ENCODE assay signal across 13 mouse cellular contexts in genomic region chr4:59902547-59902946, GRCm38 (mm10). TPM values are rescaled to one million over a fixed set of nuclear protein-coding genes. Genes with fewer than 3 reads are reported as not detected.
A peak's percentile ranks its signal among the peaks of the same experiment; 100 is the strongest.
DNase-seq lines count a peak whose midpoint lies in the region; ATAC-seq and TF ChIP-seq lines count a peak whose summit lies in the region.
"Had no signal": no experiment of that assay in that cellular context is flagged by ENCODE, and none has a peak within 500 bp of the region (broad histone marks: within the 10 kb centered on the region; RNA-seq: fewer than 3 reads in every experiment).

No protein-coding gene starts in this region.

- no peaks in the 10 kb centered on the region for H3K27me3 ChIP-seq in midbrain, postnatal 0 days (ENCODE audit: insufficient read depth, low read length)
- no peaks in the 10 kb centered on the region for H3K27me3 ChIP-seq in midbrain, embryonic 11.5 days (ENCODE audit: control insufficient read depth, insufficient read depth, low read length)
- H3K27me3 ChIP-seq: embryonic facial prominence, embryonic 13.5 days; hindbrain, embryonic 13.5 days; midbrain, embryonic 15.5 days had no signal

- H3K4me1 ChIP-seq in midbrain, postnatal 0 days (ENCODE audit: insufficient read depth, low read length), result no peaks in the 10 kb centered on the region
- no peaks in the 10 kb centered on the region for H3K4me1 ChIP-seq in midbrain, embryonic 11.5 days (ENCODE audit: control insufficient read depth, insufficient read depth, low read length)
- H3K4me1 ChIP-seq: embryonic facial prominence, embryonic 13.5 days; hindbrain, embryonic 13.5 days; midbrain, embryonic 15.5 days had no signal

- WGBS in midbrain, postnatal 0 days, result 68% methylated on average over 6 of the region's 6 CpGs
- 67% methylated on average over 6 of the region's 6 CpGs for WGBS in midbrain, embryonic 11.5 days

- DNase-seq in cerebellum, adult 11-12 months, result no peak
- DNase-seq in kidney, adult 18-20 months, result peak; percentile 21
- DNase-seq in kidney, postnatal 14 days, result no peak
- no peak for DNase-seq in midbrain, postnatal 0 days (ENCODE audit: low spot score)
- DNase-seq in midbrain, embryonic 11.5 days (ENCODE audit: low spot score, missing footprints), result no peak
- DNase-seq in lung, postnatal 36 days, result peak; percentile 38
- DNase-seq in spleen, postnatal 10 days (ENCODE audit: low spot score in 2 of 2), result no peak

- no peaks in the 10 kb centered on the region for H3K9me3 ChIP-seq in midbrain, postnatal 0 days (ENCODE audit: low read length)
- H3K9me3 ChIP-seq in midbrain, embryonic 11.5 days (ENCODE audit: control insufficient read depth, low read length), result no peaks in the 10 kb centered on the region
- H3K9me3 ChIP-seq: embryonic facial prominence, embryonic 13.5 days; hindbrain, embryonic 13.5 days; midbrain, embryonic 15.5 days had no signal

- H3K36me3 ChIP-seq in midbrain, postnatal 0 days (ENCODE audit: insufficient read depth, low read length), result peaks cover 16% of the 10 kb centered on the region
- H3K36me3 ChIP-seq in midbrain, embryonic 11.5 days (ENCODE audit: control insufficient read depth, insufficient read depth, low read length), result no peaks in the 10 kb centered on the region

- H3K27ac ChIP-seq in midbrain, postnatal 0 days (ENCODE audit: low read depth, low read length), result no peak overlapping the region
- H3K27ac ChIP-seq in midbrain, embryonic 11.5 days (ENCODE audit: low read depth, low read length), result no peak overlapping the region
- H3K27ac ChIP-seq: hindbrain, embryonic 13.5 days; midbrain, embryonic 15.5 days had no signal

- H3K9ac ChIP-seq in midbrain, postnatal 0 days (replicated peaks; ENCODE audit: low read length, poor library complexity, severe bottlenecking), result no peak overlapping the region
- H3K9ac ChIP-seq in midbrain, embryonic 11.5 days (ENCODE audit: low read length), result no peak overlapping the region
- H3K9ac ChIP-seq: embryonic facial prominence, embryonic 13.5 days; hindbrain, embryonic 13.5 days; midbrain, embryonic 15.5 days had no signal

- no peak overlapping the region for H3K4me3 ChIP-seq in midbrain, postnatal 0 days (ENCODE audit: low read depth, low read length)
- H3K4me3 ChIP-seq in midbrain, embryonic 11.5 days (ENCODE audit: low read depth, low read length), result no peak overlapping the region
- H3K4me3 ChIP-seq: embryonic facial prominence, embryonic 13.5 days; hindbrain, embryonic 13.5 days; midbrain, embryonic 15.5 days had no signal

- H3K4me2 ChIP-seq in midbrain, postnatal 0 days (ENCODE audit: low read depth, low read length, poor library complexity, severe bottlenecking), result no peak overlapping the region
- H3K4me2 ChIP-seq in midbrain, embryonic 11.5 days, result no peak overlapping the region
- H3K4me2 ChIP-seq: embryonic facial prominence, embryonic 13.5 days; hindbrain, embryonic 13.5 days; midbrain, embryonic 15.5 days had no signal

- 0 out of 2 replicates have a peak, but pooled peaks have one; percentile 26 for ATAC-seq in cerebellum, adult (ENCODE audit: insufficient number of reproducible peaks, low FRiP score, low TSS enrichment)
- ATAC-seq in midbrain, postnatal 0 days (ENCODE audit: low FRiP score), result no peak
- ATAC-seq in midbrain, embryonic 11.5 days (ENCODE audit: low FRiP score), result no peak
- ATAC-seq: midbrain, embryonic 15.5 days had no signal

- TF ChIP-seq CTCF in midbrain, postnatal 0 days (IDR thresholded peaks at IDR 0.05), result peak; percentile 30; the same call in 1 of the 2 replicates

RNA-seq across cellular contexts. Expression of gene Slc46a2, which starts 12.3 kb away (rescaled TPM):
- total RNA-seq in midbrain, postnatal 0 days (2014; rRNA removed), result 0.16 TPM in 1 of 2 replicates, not detected in the other
- polyA plus RNA-seq in midbrain, postnatal 0 days (2015; fragmentation: Nextera tagmentation; extraction: Ambion mirVana), result 0.05 and 0.11 TPM in 2 replicates
- polyA plus RNA-seq in midbrain, embryonic 11.5 days (2014; fragmentation: Nextera tagmentation; extraction: Ambion mirVana), result 0.07 TPM in 1 of 2 replicates, not detected in the other
- total RNA-seq: layer of hippocampus, postnatal 10 days had no signal

RNA-seq across cellular contexts. Expression of gene Mup4, which starts 58.0 kb away (rescaled TPM):
- not detected in 2 replicates for total RNA-seq in midbrain, postnatal 0 days (2014; rRNA removed)
- polyA plus RNA-seq in midbrain, postnatal 0 days (2015; fragmentation: Nextera tagmentation; extraction: Ambion mirVana), result not detected in 2 replicates
- polyA plus RNA-seq in midbrain, embryonic 11.5 days (2014; fragmentation: Nextera tagmentation; extraction: Ambion mirVana), result not detected in 2 replicates
- total RNA-seq: layer of hippocampus, postnatal 10 days had no signal
- polyA plus RNA-seq: embryonic facial prominence, embryonic 13.5 days; hindbrain, embryonic 13.5 days; limb, embryonic 14.5 days; midbrain, embryonic 15.5 days had no signal

Comparison
In these comparisons a context has a peak if more than half of its experiments do, and no peak if none do; other contexts are left out.
1. DNase-seq: peak in kidney, adult 18-20 months (single experiment) and lung, postnatal 36 days (single experiment); none in cerebellum, adult 11-12 months (single experiment), kidney, postnatal 14 days (single experiment), midbrain, postnatal 0 days (single experiment), midbrain, embryonic 11.5 days (single experiment) and spleen, postnatal 10 days (0 of 2).